Mouse (Mus musculus): ENCODE data around the gene Ifnl2. TPM values are rescaled to one million over a fixed set of nuclear protein-coding genes. Genes with fewer than 3 reads are reported as not detected.
"Not testable (repeated sequence)": the region's sequence is repeated elsewhere in the genome, so short reads cannot be mapped to it uniquely, and the experiment has no call there.

The Ifnl2 gene
- polyA plus RNA-seq, 1 experiment from 2014 or later, result not detected

- 48% methylated on average over 7 of the region's 7 CpGs for WGBS
- no peak overlapping the region for H3K27ac ChIP-seq (ENCODE audit: low read depth, low read length)
- peaks cover 16% of the 10 kb centered on the region for H3K4me1 ChIP-seq (ENCODE audit: control insufficient read depth, insufficient read depth, low read length)
- no peak overlapping the region for H3K4me3 ChIP-seq (ENCODE audit: low read length)
- peaks cover 32% of the 10 kb centered on the region for H3K27me3 ChIP-seq (ENCODE audit: control insufficient read depth, insufficient read depth, low read length)
- H3K4me2 ChIP-seq (replicated peaks; ENCODE audit: low read depth, low read length), result no peak overlapping the region
- ATAC-seq (ENCODE audit: low FRiP score, low TSS enrichment), result no peak
- no peaks in the 10 kb centered on the region for H3K36me3 ChIP-seq (ENCODE audit: control insufficient read depth, insufficient read depth, low read length)
- H3K9me3 ChIP-seq (ENCODE audit: control insufficient read depth, low read length), result no peaks in the 10 kb centered on the region
- no peak overlapping the region for H3K9ac ChIP-seq (ENCODE audit: low read depth, low read length)
Measured at GRCm38 (mm10) chr7:28545891-28546210, 35.6 kb upstream of the Ifnl2 start.

GRCm38 (mm10) chr7:28545048-28545890, 35.0 kb upstream of the Ifnl2 start:
- peak; percentile 49 for ATAC-seq (ENCODE audit: low FRiP score, low TSS enrichment)

GRCm38 (mm10) chr7:28544051-28544601, 33.9 kb upstream of the Ifnl2 start:
- peaks cover 16% of the 10 kb centered on the region for H3K4me1 ChIP-seq (ENCODE audit: control insufficient read depth, insufficient read depth, low read length)
- no peak overlapping the region; the same call in 1 of the 2 replicates for H3K9ac ChIP-seq (ENCODE audit: low read depth, low read length)
- peaks cover 32% of the 10 kb centered on the region for H3K27me3 ChIP-seq (ENCODE audit: control insufficient read depth, insufficient read depth, low read length)
- H3K36me3 ChIP-seq (ENCODE audit: control insufficient read depth, insufficient read depth, low read length), result no peaks in the 10 kb centered on the region
- peak overlapping the region; percentile 45 for H3K4me2 ChIP-seq (replicated peaks; ENCODE audit: low read depth, low read length)
- peak; percentile 56 for ATAC-seq (ENCODE audit: low FRiP score, low TSS enrichment)
- no peaks in the 10 kb centered on the region for H3K9me3 ChIP-seq (ENCODE audit: control insufficient read depth, low read length)
- WGBS, result 3% methylated on average over 26 of the region's 27 CpGs
- peak overlapping the region; percentile 19; the same call in 1 of the 2 replicates for H3K4me3 ChIP-seq (ENCODE audit: low read length)
- H3K27ac ChIP-seq (ENCODE audit: low read depth, low read length), result no peak overlapping the region

More at GRCm38 (mm10) chr7:28545048-28545890, 35.0 kb upstream of the Ifnl2 start:
- H3K4me3 ChIP-seq (ENCODE audit: low read length), result no peak overlapping the region
- WGBS, result 28% methylated on average over 14 of the region's 14 CpGs
- peaks cover 16% of the 10 kb centered on the region for H3K4me1 ChIP-seq (ENCODE audit: control insufficient read depth, insufficient read depth, low read length)
- H3K27me3 ChIP-seq (ENCODE audit: control insufficient read depth, insufficient read depth, low read length), result peaks cover 32% of the 10 kb centered on the region
- no peaks in the 10 kb centered on the region for H3K9me3 ChIP-seq (ENCODE audit: control insufficient read depth, low read length)
- H3K4me2 ChIP-seq (replicated peaks; ENCODE audit: low read depth, low read length), result no peak overlapping the region
- no peak overlapping the region for H3K9ac ChIP-seq (ENCODE audit: low read depth, low read length)
- no peaks in the 10 kb centered on the region for H3K36me3 ChIP-seq (ENCODE audit: control insufficient read depth, insufficient read depth, low read length)
- H3K27ac ChIP-seq (ENCODE audit: low read depth, low read length), result no peak overlapping the region

DNA sequence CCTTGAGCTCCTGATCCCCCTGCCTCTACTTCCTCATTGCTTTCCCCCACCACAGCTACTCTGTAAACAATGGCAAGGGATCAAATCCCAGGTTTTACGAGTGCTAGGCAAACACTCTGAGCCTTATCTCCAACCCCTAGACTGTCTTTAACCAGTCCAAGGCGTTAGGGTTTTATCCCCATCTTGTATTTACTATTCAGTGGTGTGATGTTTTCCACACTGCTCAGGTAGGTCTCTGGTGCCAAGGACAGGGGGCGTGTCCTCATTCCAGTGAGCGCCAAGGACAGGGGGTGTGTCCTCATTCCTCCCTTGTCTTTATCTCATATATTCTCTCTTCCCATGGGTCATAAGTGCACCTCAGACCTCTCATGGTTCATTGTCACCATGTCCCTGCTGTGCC, 30.3 kb upstream of the Ifnl2 start, which contains the start of gene Sycn:
TSS of gene Sycn (plus strand) at position 360 of the 400 bp plus-strand sequence.
- ATAC-seq (ENCODE audit: low FRiP score, low TSS enrichment), result no peak
- 71% methylated on average over 4 of the region's 4 CpGs for WGBS
- no peak within 1 kb of the TSS for H3K9ac ChIP-seq (ENCODE audit: low read depth, low read length)

DNA sequence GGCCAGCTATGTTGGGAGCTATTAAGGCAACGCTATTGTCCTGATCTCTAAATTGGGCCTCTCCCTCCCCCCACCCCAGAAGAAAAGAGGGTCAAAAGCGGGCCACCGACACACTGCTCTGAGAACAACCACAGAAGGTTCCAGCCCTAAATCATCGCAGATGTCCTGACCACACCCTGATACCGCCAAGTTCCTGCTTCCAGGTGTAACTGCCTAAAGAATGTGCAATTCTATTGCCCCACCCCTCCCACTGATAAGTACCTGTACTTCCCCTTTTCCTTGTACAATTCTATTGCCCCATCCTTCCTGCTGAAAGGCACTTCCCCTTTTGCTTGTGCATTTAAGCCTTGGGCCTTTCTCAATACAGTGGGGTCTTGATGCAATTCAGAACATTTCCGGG, 28.6 kb upstream of the Ifnl2 start:
- not testable (repeated sequence) for H3K4me2 ChIP-seq (replicated peaks; ENCODE audit: low read depth, low read length); H3K9ac ChIP-seq (ENCODE audit: low read depth, low read length); H3K9me3 ChIP-seq (ENCODE audit: control insufficient read depth, low read length); H3K4me1 ChIP-seq (ENCODE audit: control insufficient read depth, insufficient read depth, low read length); H3K4me3 ChIP-seq (ENCODE audit: low read length); ATAC-seq (ENCODE audit: low FRiP score, low TSS enrichment); H3K27ac ChIP-seq (ENCODE audit: low read depth, low read length); H3K27me3 ChIP-seq (ENCODE audit: control insufficient read depth, insufficient read depth, low read length); H3K36me3 ChIP-seq (ENCODE audit: control insufficient read depth, insufficient read depth, low read length)
- WGBS, result 91% methylated on average over 6 of the region's 6 CpGs

More for the DNA sequence above, 30.3 kb upstream of the Ifnl2 start, which contains the start of gene Sycn:
- no peak within 1 kb of the TSS for H3K4me3 ChIP-seq (ENCODE audit: low read length)
- H3K4me1 ChIP-seq (ENCODE audit: control insufficient read depth, insufficient read depth, low read length), result peaks cover 6% of the 10 kb centered on the region; the same call in 1 of the 2 replicates
- no peaks in the 10 kb centered on the region for H3K9me3 ChIP-seq (ENCODE audit: control insufficient read depth, low read length)
- H3K36me3 ChIP-seq (ENCODE audit: control insufficient read depth, insufficient read depth, low read length), result no peaks in the 10 kb centered on the region
- no peak within 1 kb of the TSS for H3K4me2 ChIP-seq (replicated peaks; ENCODE audit: low read depth, low read length)
- H3K27ac ChIP-seq (ENCODE audit: low read depth, low read length), result no peak within 1 kb of the TSS
- peaks cover 13% of the 10 kb centered on the region for H3K27me3 ChIP-seq (ENCODE audit: control insufficient read depth, insufficient read depth, low read length)

DNA sequence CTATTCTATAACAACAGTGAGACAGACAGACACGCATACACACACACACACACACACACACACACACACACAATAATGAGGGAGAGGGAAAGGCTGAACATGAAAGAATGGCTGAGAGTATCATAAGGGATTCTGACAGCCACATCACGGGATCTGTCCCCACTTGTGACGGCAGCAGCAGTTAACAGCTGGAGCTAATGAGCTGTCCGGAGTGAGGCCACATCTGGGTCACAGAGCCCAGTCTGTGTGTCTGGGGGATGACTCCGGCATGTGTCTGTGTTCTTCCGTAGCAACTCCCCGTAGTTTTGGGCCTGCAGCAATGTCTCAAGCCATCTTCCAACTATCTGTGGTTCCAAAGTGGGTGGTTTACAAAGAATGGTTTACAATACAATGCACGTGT, 21.8 kb upstream of the Ifnl2 start:
- H3K4me1 ChIP-seq (ENCODE audit: control insufficient read depth, insufficient read depth, low read length), result no peaks in the 10 kb centered on the region
- no peaks in the 10 kb centered on the region for H3K9me3 ChIP-seq (ENCODE audit: control insufficient read depth, low read length)
- no peak overlapping the region for H3K27ac ChIP-seq (ENCODE audit: low read depth, low read length)
- no peaks in the 10 kb centered on the region for H3K27me3 ChIP-seq (ENCODE audit: control insufficient read depth, insufficient read depth, low read length)
- no peaks in the 10 kb centered on the region for H3K36me3 ChIP-seq (ENCODE audit: control insufficient read depth, insufficient read depth, low read length)
- no peak for ATAC-seq (ENCODE audit: low FRiP score, low TSS enrichment)
- H3K9ac ChIP-seq (ENCODE audit: low read depth, low read length), result no peak overlapping the region
- 45% methylated on average over 8 of the region's 8 CpGs for WGBS
- H3K4me2 ChIP-seq (replicated peaks; ENCODE audit: low read depth, low read length), result no peak overlapping the region
- no peak overlapping the region for H3K4me3 ChIP-seq (ENCODE audit: low read length)

DNA sequence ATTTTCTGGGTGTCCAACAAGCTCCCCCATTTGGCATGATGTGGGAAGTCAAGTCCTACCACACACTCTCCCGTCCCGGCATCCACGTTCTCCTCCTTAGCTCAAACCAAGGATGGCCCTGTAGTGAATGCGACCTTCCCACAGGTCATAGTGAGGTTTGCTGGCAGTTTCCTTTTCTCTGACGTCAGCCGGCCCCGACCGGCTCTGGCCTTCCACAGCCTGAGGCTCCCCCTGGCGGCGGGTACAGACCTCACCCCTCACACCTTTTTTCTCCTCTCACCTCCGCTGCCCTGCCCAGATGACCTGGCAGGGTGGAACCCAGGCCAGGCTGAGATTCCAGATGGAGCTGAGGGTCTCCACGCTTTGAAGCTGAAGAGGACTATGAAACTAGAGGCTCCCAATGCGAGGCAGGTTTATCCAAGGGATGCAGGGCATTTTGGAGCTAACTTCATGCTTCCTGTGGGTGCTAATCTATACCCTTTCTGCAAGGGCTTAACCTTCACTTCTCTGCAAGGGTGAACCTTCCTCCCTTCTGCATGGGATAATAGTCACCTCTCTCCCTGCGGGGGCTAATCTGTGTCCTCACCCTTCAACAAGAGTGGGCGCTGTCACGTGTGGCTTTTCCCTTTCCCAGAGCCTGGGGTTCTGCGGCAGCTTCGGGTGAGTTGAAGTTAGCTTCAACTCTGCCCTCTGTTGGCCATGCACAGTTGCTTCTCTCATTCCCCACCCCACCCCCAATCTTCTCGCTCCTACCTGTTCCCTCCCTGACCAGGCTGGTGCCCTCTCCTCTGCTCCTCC, 17.9 kb upstream of the Ifnl2 start:
- Histone ChIP-seq H3K9me3 (ENCODE audit: control insufficient read depth, low read length) (no peaks in the 10 kb centered on the region), H3K4me2 (replicated peaks; ENCODE audit: low read depth, low read length) (no peak overlapping the region), H3K9ac (ENCODE audit: low read depth, low read length) (no peak overlapping the region), H3K36me3 (ENCODE audit: control insufficient read depth, insufficient read depth, low read length) (no peaks in the 10 kb centered on the region), H3K27me3 (ENCODE audit: control insufficient read depth, insufficient read depth, low read length) (no peaks in the 10 kb centered on the region), H3K4me1 (ENCODE audit: control insufficient read depth, insufficient read depth, low read length) (no peaks in the 10 kb centered on the region), H3K27ac (ENCODE audit: low read depth, low read length) (no peak overlapping the region), H3K4me3 (ENCODE audit: low read length) (no peak overlapping the region)
- 6% methylated on average over 19 of the region's 19 CpGs for WGBS
- ATAC-seq (ENCODE audit: low FRiP score, low TSS enrichment), result peak; percentile 77

- ATAC-seq (ENCODE audit: low FRiP score, low TSS enrichment); H3K4me3 ChIP-seq (ENCODE audit: low read length); H3K4me1 ChIP-seq (ENCODE audit: control insufficient read depth, insufficient read depth, low read length); H3K27ac ChIP-seq (ENCODE audit: low read depth, low read length); H3K27me3 ChIP-seq (ENCODE audit: control insufficient read depth, insufficient read depth, low read length); H3K9me3 ChIP-seq (ENCODE audit: control insufficient read depth, low read length); H3K9ac ChIP-seq (ENCODE audit: low read depth, low read length); H3K4me2 ChIP-seq (replicated peaks; ENCODE audit: low read depth, low read length); H3K36me3 ChIP-seq (ENCODE audit: control insufficient read depth, insufficient read depth, low read length): not testable (repeated sequence)
- WGBS, result 73% methylated on average over 5 of the region's 6 CpGs
Measured at GRCm38 (mm10) chr7:28522536-28522935, 12.3 kb upstream of the Ifnl2 start, which contains the start of gene Ifnl3. Gene Ifnl3 (plus strand): TSS chr7:28522836.

Measured in kidney, embryonic 14.5 days (tissue).